12 mouse cellular contexts compared by ENCODE assay signal in the genomic region with DNA sequence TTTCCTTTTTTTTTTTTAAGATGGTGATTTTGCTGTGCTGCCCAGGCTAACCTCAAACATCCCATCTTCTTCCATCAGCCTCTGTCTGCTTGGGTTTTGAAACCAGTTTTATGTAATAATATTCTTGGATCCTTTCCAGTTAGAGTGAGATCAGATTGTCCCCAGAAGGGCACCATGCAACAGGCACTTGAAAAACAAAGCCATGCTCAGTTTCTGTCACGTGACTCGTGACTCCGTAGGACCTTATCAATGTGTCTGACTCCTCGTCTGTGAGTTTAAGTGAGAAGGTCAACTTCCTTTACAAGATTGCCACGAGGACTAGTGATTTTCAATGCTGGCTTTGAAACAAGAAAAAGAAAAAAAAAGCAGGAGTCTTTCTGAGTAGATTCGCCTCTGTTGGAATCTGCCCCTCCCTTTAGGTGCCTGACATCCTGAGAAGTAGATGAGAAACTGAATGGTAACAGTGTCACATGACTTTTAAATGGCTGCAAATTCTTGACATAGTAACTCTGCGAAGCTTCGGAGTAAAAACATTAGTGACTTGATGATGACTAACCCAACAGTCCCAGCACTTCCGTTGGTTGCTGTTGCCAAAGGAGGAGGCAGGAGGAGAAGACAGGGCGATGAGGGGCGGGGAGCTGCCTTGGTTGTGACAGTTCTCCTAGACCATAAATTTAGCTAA. TPM values are rescaled to one million over a fixed set of nuclear protein-coding genes. Genes with fewer than 3 reads are reported as not detected.
A peak's percentile ranks its signal among the peaks of the same experiment; 100 is the strongest.
DNase-seq lines count a peak whose midpoint lies in the region; ATAC-seq and TF ChIP-seq lines count a peak whose summit lies in the region.
"Had no signal": no experiment of that assay in that cellular context is flagged by ENCODE, and none has a peak within 500 bp of the region (broad histone marks: within the 10 kb centered on the region; RNA-seq: fewer than 3 reads in every experiment).

No protein-coding gene starts in this region.

- H3K36me3 ChIP-seq in heart, embryonic 15.5 days = no peaks in the 10 kb centered on the region
- H3K36me3 ChIP-seq in heart, embryonic 10.5 days = no peaks in the 10 kb centered on the region

- H3K4me2 ChIP-seq in heart, embryonic 15.5 days = peak overlapping the region; percentile 50

- DNase-seq in heart, embryonic 10.5 days (ENCODE audit: low spot score) = no peak
- peak; percentile 41 for DNase-seq in MN1 (ENCODE audit: low spot score)
- peak; percentile 68 for DNase-seq in lung, postnatal 36 days
- no peak for DNase-seq in spleen, adult 12 weeks (ENCODE audit: low spot score)
- no peak for DNase-seq in thymus, postnatal 4 days
- no peak for DNase-seq in spleen, postnatal 14 days (ENCODE audit: low spot score in 2 of 2)
- DNase-seq: cerebellum, adult 8-10 months; gastrocnemius, postnatal 25 days had no signal

- 35% methylated on average over 11 of the region's 11 CpGs for WGBS in heart, embryonic 15.5 days
- WGBS in heart, embryonic 10.5 days = 50% methylated on average over 11 of the region's 11 CpGs

- H3K4me1 ChIP-seq in heart, embryonic 15.5 days (replicated peaks) = peaks cover 5% of the 10 kb centered on the region; the same call in 1 of the 2 replicates
- H3K4me1 ChIP-seq in heart, embryonic 10.5 days = peaks cover 4% of the 10 kb centered on the region; the same call in 1 of the 2 replicates
- no peaks in the 10 kb centered on the region; the same call in 1 of the 2 replicates for H3K4me1 ChIP-seq in embryonic fibroblast, embryonic 13.5 days (ENCODE audit: control insufficient read depth, insufficient read depth, low read length)

- TF ChIP-seq CTCF in embryonic fibroblast, embryonic 13.5 days (IDR thresholded peaks at IDR 0.05; ENCODE audit: borderline replicate concordance, insufficient read depth, low read length) = no peak

- no peaks in the 10 kb centered on the region for H3K27me3 ChIP-seq in heart, embryonic 15.5 days
- 0 out of 2 replicates have a peak, but pooled peaks cover under 1% of the 10 kb centered on the region for H3K27me3 ChIP-seq in heart, embryonic 10.5 days (ENCODE audit: insufficient read depth, poor library complexity, severe bottlenecking)
- H3K27me3 ChIP-seq: megakaryocyte, embryonic 14.5 days had no signal

- ATAC-seq in heart, embryonic 15.5 days (replicated peaks; ENCODE audit: insufficient number of reproducible peaks, insufficient read depth, low FRiP score, low read depth) = no peak

- no peak for TF ChIP-seq POLR2A in embryonic fibroblast, embryonic 13.5 days (IDR thresholded peaks at IDR 0.05; ENCODE audit: low read depth, low read length)

- H3K9ac ChIP-seq in heart, embryonic 15.5 days = no peak overlapping the region

- H3K4me3 ChIP-seq in heart, embryonic 15.5 days = peak overlapping the region; percentile 17
- no peak overlapping the region for H3K4me3 ChIP-seq in heart, embryonic 10.5 days
- no peak overlapping the region for H3K4me3 ChIP-seq in embryonic fibroblast, embryonic 13.5 days (ENCODE audit: insufficient read depth, low read length)
- H3K4me3 ChIP-seq: left cerebral cortex, adult 2 months; megakaryocyte, embryonic 14.5 days had no signal

- H3K27ac ChIP-seq in heart, embryonic 15.5 days = no peak overlapping the region
- H3K27ac ChIP-seq in heart, embryonic 10.5 days = no peak overlapping the region
- H3K27ac ChIP-seq in embryonic fibroblast, embryonic 13.5 days (ENCODE audit: insufficient read depth, low read length) = peak overlapping the region; percentile 31; the same call in 1 of the 2 replicates
- H3K27ac ChIP-seq: left cerebral cortex, adult 2 months had no signal

- no peaks in the 10 kb centered on the region for H3K9me3 ChIP-seq in heart, embryonic 15.5 days (replicated peaks)
- no peaks in the 10 kb centered on the region for H3K9me3 ChIP-seq in heart, embryonic 10.5 days
- H3K9me3 ChIP-seq: megakaryocyte, embryonic 14.5 days had no signal

RNA-seq across cellular contexts. Expression of a gene that starts 21.3 kb away (rescaled TPM):
- polyA plus RNA-seq in heart, embryonic 15.5 days (2015; fragmentation: Nextera tagmentation; extraction: Ambion mirVana) = 14.3 and 21.0 TPM in 2 replicates
- polyA plus RNA-seq in heart, embryonic 10.5 days (2016; fragmentation: Nextera tagmentation; extraction: Ambion mirVana) = 18.0 and 21.6 TPM in 2 replicates
- 36.1 and 38.2 TPM in 2 replicates for polyA plus RNA-seq in embryonic fibroblast, embryonic 13.5 days (2011; ENCODE audit: insufficient read length, low read depth, missing spikeins)

Comparison
In these comparisons a context has a peak if more than half of its experiments do, and no peak if none do; other contexts are left out.
1. DNase-seq: peak in MN1 (single experiment) and lung, postnatal 36 days (single experiment); none in heart, embryonic 10.5 days (single experiment), spleen, adult 12 weeks (single experiment), thymus, postnatal 4 days (single experiment) and spleen, postnatal 14 days (0 of 2).